Mouse (Mus musculus) cerebellum, postnatal 36 days (tissue): Measurements from ENCODE around the gene Adprhl2.
A peak's percentile ranks its signal among the peaks of the same experiment; 100 is the strongest.

Experiments used
- DNase-seq, 2 experiments: peaks; one replicate each; pipeline ENCODE4 v3.0.0; 2021 to 2022; ENCODE audit warnings: mixed read lengths in 2 of 2

Adprhl2 gene

GRCm38 (mm10) chr4:126321111-126321853, at the start of gene Adprhl2:
Adprhl2 (minus strand) TSS chr4:126321703.
- peak; percentile 99 to 100 for DNase-seq

- no peak for DNase-seq
Observed at GRCm38 (mm10) chr4:126360069-126360468, 38.6 kb upstream of the Adprhl2 start.

- no peak for DNase-seq
Observed at GRCm38 (mm10) chr4:126343451-126343850, 21.9 kb upstream of the Adprhl2 start.

GRCm38 (mm10) chr4:126339461-126339860, 18.0 kb upstream of the Adprhl2 start:
- no peak for DNase-seq

GRCm38 (mm10) chr4:126332358-126332757, 10.9 kb upstream of the Adprhl2 start:
- no peak for DNase-seq

GRCm38 (mm10) chr4:126331751-126332150, 10.2 kb upstream of the Adprhl2 start:
- no peak for DNase-seq

- DNase-seq = no peak
Observed at GRCm38 (mm10) chr4:126330295-126330694, 8.8 kb upstream of the Adprhl2 start.

GRCm38 (mm10) chr4:126326036-126326435, 4.5 kb upstream of the Adprhl2 start:
- DNase-seq = no peak

- no peak for DNase-seq
Observed at GRCm38 (mm10) chr4:126325281-126325861, 3.9 kb upstream of the Adprhl2 start, which contains the start of gene Tekt2. Tekt2 (minus strand) TSS chr4:126325688.

- no peak for DNase-seq
Observed at GRCm38 (mm10) chr4:126324861-126325260, 3.4 kb upstream of the Adprhl2 start.

- no peak for DNase-seq
Observed at GRCm38 (mm10) chr4:126322646-126323045, 1.1 kb upstream of the Adprhl2 start.

- peak in 1 of 2 experiments; percentile 25 for DNase-seq
Observed at GRCm38 (mm10) chr4:126321854-126322511, 480 bp upstream of the Adprhl2 start.

- DNase-seq = no peak
Observed at GRCm38 (mm10) chr4:126319806-126320205, 1.7 kb downstream of the Adprhl2 start.

GRCm38 (mm10) chr4:126316443-126317040, 5.0 kb downstream of the Adprhl2 start:
- no peak for DNase-seq

- no peak for DNase-seq
Observed at GRCm38 (mm10) chr4:126315931-126316330, 5.6 kb downstream of the Adprhl2 start.

GRCm38 (mm10) chr4:126314393-126314792, 7.1 kb downstream of the Adprhl2 start:
- no peak for DNase-seq

- DNase-seq = no peak
Observed at GRCm38 (mm10) chr4:126313202-126313601, 8.3 kb downstream of the Adprhl2 start.

- DNase-seq = no peak
Observed at GRCm38 (mm10) chr4:126311566-126312200, 9.8 kb downstream of the Adprhl2 start.

- no peak for DNase-seq
Observed at GRCm38 (mm10) chr4:126310344-126310743, 11.2 kb downstream of the Adprhl2 start.

- DNase-seq = peak; percentile 96 to 98
Observed at GRCm38 (mm10) chr4:126309922-126310309, 11.6 kb downstream of the Adprhl2 start.

GRCm38 (mm10) chr4:126309211-126309921, 12.1 kb downstream of the Adprhl2 start:
- peak in 1 of 2 experiments; percentile 21 for DNase-seq

GRCm38 (mm10) chr4:126306827-126307226, 14.7 kb downstream of the Adprhl2 start:
- DNase-seq = no peak
